Mouse (Mus musculus): ENCODE results near the gene Ifi211. TPM values are rescaled to one million over a fixed set of nuclear protein-coding genes. Genes with fewer than 3 reads are reported as not detected.

Ifi211 gene
- polyA plus RNA-seq (2012; rRNA removed; ENCODE audit: low replicate concordance) = 2.0 and 4.2 TPM in 2 replicates

DNA sequence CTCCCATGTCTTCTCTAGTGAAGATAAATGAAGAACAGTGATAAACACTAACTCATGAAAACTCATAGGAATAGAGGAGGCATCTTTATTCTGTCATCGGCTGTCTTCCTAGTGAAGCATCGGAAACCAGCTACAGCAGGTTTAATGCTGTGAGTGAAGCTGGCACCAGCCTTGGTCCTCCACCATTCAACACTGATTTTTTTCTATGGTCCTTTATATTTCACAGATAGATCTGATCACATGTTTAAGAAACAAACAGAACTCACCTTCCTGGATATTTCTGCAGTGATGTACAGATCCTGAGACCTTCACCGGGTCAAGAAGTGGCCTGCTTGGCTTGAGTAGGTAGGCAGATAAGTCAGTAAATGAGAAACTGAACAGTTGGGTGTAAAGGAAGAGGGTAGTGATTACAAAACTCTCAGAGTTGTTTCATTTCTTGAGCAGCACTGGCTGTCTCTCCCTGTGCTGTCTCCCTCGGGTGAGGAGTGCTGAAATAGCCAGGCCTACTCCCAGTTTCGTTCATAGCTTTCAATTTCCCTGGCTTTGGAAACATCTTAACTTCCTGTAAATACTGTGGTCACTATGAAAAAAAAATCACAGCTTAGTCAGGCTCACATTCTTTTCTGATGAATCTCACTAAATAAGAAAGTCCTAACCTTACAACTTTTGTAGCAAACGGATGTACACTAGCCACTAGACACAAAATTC, at the start of gene Ifi211:
Gene Ifi211, minus strand, starts transcription at position 499 of the 708 bp plus-strand sequence.

DNA sequence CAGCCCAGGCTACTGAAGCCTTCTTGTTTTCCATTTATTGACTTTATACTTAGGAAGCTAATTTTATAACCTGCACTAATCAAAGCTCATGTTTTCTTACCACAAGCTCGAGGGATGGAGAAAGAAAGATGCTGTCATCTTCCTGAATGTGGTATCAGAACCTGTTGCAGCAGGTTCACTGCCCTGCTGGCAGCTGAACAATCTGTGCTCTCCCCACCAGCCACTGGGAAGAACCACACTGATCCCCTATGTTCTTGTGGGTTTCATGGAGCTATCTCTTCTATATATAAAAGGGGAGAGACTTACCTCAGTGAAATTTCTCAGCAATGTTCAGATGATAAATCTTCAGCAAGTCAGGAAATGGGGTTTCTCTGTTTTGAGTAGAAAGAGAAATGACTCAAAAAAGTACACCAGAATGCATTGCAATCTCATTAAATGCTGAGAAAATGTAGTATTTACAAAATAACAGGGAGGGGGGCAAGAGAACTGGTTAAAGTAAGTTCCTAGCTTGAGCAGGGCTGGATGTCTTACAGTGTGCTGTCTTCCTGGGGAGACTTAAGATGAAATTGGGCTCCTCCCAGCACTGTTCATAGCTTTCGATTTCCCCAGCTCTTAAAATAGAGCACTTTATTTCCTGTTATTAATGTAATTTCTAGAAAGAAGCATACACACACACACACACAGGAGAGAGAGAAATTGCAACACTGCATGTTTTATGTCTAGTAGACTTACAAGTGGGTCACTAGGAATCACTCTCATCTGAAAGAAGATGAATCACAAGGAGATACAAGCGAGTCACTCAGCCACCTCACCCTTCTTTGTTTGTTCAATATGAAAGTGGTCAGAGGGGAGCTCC, 29.3 kb upstream of the Ifi211 start, which contains the start of the genes Mndal and Ifi203:
Gene Mndal, minus strand, starts transcription at position 568 of the 856 bp plus-strand sequence.
Gene Ifi203, minus strand, starts transcription at position 749 of the 856 bp plus-strand sequence.

Other genes starting within 250 kb of the Ifi211 start
- 14.5 and 19.2 TPM in 2 replicates for gene Ifi208, start 239.4 kb downstream of the Ifi211 start, polyA plus RNA-seq (2012; rRNA removed; ENCODE audit: low replicate concordance)
- 13.7 and 48.4 TPM in 2 replicates for gene Ifi207, start 171.3 kb downstream of the Ifi211 start, polyA plus RNA-seq (2012; rRNA removed; ENCODE audit: low replicate concordance)
- 1.9 and 6.8 TPM in 2 replicates for gene Ifi204, start 146.1 kb downstream of the Ifi211 start, polyA plus RNA-seq (2012; rRNA removed; ENCODE audit: low replicate concordance)
- 8.0 and 19.3 TPM in 2 replicates for gene Mndal, start 29.4 kb upstream of the Ifi211 start, polyA plus RNA-seq (2012; rRNA removed; ENCODE audit: low replicate concordance)
- gene Ifi203, start 29.6 kb upstream of the Ifi211 start, polyA plus RNA-seq (2012; rRNA removed; ENCODE audit: low replicate concordance) = 17.8 and 37.0 TPM in 2 replicates
- gene Ifi202b, start 69.7 kb upstream of the Ifi211 start, polyA plus RNA-seq (2012; rRNA removed; ENCODE audit: low replicate concordance) = 0.17 and 0.56 TPM in 2 replicates
- gene Ifi205, start 118.8 kb upstream of the Ifi211 start, polyA plus RNA-seq (2012; rRNA removed; ENCODE audit: low replicate concordance) = 4.2 and 12.6 TPM in 2 replicates
- 0.70 TPM in 2 replicates for gene Olfr433, start 127.7 kb upstream of the Ifi211 start, polyA plus RNA-seq (2012; rRNA removed; ENCODE audit: low replicate concordance)
- gene Olfr432, start 136.2 kb upstream of the Ifi211 start, polyA plus RNA-seq (2012; rRNA removed; ENCODE audit: low replicate concordance) = 0.29 and 0.46 TPM in 2 replicates
- not detected in 2 replicates for gene Olfr430, start 153.6 kb upstream of the Ifi211 start, polyA plus RNA-seq (2012; rRNA removed; ENCODE audit: low replicate concordance)
- gene Olfr429, start 171.3 kb upstream of the Ifi211 start, polyA plus RNA-seq (2012; rRNA removed; ENCODE audit: low replicate concordance) = not detected in 2 replicates
- gene Olfr427, start 183.8 kb upstream of the Ifi211 start, polyA plus RNA-seq (2012; rRNA removed; ENCODE audit: low replicate concordance) = not detected in 2 replicates
- not detected in 2 replicates for gene Olfr231, start 208.1 kb upstream of the Ifi211 start, polyA plus RNA-seq (2012; rRNA removed; ENCODE audit: low replicate concordance)
- not detected in 2 replicates for gene Olfr424, start 218.5 kb upstream of the Ifi211 start, polyA plus RNA-seq (2012; rRNA removed; ENCODE audit: low replicate concordance)
- not detected in 2 replicates for gene Olfr420, start 242.6 kb upstream of the Ifi211 start, polyA plus RNA-seq (2012; rRNA removed; ENCODE audit: low replicate concordance)